Mouse (Mus musculus): ENCODE results near the gene Hivep3.

The Hivep3 gene

DNA sequence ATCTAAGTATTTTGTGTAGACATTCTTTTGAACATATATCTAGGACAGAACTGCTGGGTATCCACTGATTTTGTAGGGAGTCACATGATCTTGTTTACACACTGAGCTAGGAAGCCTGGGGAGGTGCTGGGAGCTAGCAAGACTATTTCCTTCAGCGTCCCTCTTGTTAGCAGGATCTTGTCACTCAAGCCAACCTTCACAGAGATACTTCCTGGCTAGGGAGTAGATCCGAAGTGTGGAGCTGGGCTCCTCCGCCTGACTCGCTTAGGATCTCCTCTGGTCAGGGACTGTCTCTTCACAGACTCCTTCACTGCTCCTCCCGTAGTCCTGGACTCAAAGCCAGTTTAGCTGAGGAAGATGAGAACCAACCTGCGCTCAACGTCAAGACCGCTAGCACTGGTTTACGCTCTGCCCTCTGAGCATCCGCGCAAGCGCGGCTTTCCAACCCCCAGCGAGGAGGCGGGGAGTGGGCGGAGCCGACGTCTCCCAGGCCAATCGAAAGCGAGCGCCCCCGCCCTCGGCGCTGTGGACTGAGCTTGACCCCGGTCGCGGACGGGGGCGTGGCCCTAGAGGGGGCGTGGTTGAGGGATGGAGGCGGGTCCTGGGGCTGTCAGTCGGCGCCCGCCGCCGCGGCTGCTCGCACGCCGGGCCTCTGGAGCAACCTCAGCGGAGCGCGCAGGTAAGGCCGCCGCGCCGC lies at the start of gene Hivep3:
Gene Hivep3, plus strand, starts transcription at position 601 of the 697 bp plus-strand sequence.
- DNase-seq (ENCODE audit: low read depth, low spot score): peak; percentile 99

DNA sequence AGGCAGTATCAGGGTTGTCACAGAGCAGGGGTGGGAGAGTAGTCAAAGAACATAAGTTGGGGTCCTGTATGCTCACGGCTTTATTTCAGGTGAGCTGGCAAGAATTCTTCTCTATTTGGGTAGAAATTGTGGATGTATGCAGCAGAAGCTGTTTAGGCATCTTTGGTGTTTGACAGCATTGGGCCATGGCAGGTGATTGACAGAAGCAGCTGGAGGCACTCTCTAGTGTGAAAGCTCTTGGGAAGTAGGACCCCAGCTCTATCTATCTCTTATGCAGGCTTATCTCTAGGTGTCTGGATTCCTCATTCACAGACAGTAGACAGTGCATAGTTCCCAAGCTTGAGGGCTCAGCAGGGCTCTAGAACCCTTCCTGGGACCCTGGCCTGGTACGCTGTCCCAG lies 47.8 kb upstream of the Hivep3 start:
- no peak for DNase-seq (ENCODE audit: low read depth, low spot score)

DNA sequence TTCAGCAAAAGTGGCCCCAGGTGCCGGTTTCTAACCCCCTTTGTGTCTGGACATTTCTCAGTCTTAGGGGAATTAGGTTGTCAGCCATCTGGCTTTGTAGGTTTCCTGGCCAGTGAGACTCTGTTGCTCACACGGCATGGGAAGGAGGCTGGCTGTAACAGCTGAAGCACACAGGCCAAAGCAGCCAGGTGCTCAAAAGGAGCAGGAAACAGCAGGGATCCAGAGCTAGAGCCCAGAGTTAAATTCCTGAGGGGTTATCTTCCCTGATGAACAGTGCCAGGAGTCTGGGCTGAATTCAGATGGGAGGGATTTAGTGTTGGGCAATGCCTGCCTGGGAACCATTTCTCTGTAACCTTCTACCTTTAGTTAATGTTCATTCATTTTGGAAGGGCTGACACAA lies 35.2 kb upstream of the Hivep3 start:
- DNase-seq (ENCODE audit: low read depth, low spot score): no peak

DNA sequence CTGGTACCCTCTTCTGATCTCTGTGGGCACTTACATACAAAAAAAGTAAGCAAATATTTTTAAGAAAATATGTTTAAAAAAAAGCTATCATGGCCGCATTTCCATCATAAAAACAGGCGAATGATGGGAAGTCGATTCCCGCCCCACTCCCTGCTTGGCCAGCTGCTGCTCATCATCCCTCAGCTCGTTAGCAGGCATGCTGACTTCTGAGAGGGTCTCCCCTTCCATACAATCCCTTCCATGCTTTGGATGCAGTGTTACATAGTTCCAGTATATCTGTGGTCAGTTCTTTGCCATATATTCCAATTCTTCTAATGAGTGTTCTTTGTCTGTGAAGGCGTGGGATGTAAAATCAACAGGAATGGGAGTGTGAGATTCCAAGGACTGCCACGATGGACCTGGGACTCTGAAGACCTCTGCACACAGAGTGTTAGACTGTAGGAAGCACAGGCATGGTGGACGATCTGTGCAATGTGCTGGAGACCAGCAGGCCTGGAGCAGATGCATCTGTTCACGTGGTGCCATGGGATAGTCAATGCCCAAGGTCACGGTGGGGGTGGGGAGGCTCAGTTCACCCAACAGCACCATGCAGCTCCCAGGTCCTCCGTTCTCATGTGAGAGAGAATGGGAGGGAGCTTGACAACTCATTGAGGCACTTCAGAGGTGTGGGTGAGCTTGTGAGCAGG lies 32.2 kb upstream of the Hivep3 start:
- DNase-seq (ENCODE audit: low read depth, low spot score): no peak

DNA sequence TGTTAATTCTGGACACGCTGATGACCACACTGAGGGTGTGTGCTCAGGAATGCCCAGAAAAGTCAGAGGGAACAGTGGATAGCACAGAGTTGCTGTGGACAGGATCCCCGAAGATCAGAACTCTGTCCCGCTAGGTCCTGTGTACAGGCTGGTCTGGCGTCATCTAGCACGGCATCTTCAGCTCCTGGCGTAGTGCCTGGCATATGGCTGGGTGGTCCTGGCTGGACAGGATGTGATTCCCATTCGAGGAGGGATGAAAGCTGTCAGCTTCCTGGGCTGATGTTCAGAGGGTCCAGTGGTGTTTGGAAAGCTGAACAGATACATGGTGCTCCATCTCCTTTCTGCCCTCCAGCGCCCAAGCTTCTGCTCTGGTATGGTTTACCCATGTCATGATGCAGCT lies 29.6 kb upstream of the Hivep3 start:
- no peak for DNase-seq (ENCODE audit: low read depth, low spot score)

DNA sequence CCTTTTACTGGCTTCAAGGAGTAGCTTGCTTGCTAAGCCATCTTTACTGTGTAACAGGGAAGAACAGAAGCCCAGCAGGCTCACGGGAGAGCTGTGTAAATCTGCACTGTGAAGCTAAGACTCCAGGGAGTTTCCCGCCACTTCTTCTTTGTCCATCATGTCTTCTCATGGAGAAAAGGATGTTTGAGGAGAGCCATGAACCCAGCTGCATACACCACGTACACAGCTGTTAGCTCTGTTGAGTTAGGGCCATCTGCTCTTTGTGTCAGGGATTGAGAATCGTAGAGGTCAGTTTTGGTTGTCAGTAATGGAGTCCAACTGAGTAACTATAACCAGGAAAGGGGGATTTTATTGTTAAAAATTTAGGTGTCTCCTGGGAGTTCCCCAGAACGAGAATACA lies 26.3 kb upstream of the Hivep3 start:
- no peak for DNase-seq (ENCODE audit: low read depth, low spot score)

DNA sequence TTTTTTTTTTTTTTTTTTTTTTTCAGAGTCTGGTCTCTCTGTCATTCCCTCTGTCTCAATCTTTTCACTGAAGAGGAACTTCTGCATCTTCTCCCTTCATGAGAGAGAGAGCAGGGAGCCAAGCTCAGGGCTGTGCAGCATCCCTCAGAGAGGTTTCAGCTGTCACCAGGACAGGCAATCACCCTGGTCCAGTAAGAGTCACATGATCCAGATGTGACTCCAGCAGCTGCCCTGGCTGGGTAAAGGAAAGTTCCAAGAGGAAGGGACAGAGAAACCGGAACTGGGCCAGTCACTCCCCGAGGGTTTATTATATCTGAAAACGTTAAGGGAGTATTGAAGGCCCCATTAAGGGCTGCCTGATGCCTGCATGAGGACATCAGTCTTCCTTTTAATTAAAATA lies 25.8 kb upstream of the Hivep3 start:
- no peak for DNase-seq (ENCODE audit: low read depth, low spot score)

DNA sequence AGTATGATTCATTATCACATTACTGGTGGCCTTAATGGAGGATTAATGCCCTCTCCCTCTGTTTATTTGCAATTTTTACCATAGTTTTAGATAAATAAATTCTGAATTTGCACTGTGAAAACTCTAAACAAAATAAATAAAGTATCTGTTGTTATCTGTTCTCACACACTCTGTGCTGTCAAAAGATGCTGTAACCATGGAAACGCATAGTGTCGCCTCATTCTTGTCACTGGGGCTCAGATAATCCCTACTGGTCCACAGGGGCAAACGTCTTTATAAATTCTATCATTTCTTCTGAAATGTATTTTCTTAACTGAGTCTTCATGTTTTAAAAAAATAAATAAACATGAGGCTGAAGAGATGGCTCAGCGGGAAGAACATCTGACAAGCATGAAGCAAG lies 23.4 kb upstream of the Hivep3 start:
- no peak for DNase-seq (ENCODE audit: low read depth, low spot score)

DNA sequence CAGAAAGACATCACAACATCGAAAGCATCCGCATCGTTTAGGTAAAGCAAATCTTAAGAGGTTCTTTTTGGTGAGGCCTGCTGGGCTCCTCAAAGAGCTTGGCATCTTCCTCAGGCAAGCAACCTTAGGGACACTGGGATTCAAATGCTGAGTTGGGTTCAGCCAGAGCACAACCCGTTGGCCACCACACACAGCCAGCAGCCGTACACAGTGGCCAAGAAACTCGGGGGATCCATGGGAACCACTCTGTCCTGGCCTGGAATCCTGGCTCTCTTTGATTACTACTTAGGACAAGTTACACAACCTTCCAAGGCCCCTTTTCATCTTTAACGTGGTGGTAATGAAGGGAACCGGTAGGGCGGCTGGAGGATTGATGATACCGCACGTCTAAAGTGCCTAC lies 16.1 kb upstream of the Hivep3 start:
- DNase-seq (ENCODE audit: low read depth, low spot score): no peak

DNA sequence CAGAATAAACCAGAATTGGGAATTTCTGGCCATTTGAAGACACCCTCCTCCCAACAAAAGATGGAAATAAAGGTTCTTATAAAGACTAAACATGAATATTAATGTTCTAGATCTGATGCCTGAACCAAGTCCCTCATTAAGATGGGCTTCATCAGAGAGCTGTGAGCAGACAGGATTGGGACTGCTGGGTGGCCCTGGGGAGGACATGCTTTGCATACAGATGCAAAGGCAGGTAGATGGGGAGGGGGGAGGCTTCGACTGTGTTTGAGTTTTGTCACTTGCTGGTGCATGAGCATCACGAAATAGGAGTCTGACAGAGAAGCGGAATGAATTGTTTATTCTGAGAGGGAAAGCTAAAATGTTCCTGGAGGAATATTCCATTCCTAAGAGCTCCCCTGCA lies 12.1 kb upstream of the Hivep3 start:
- no peak for DNase-seq (ENCODE audit: low read depth, low spot score)

DNA sequence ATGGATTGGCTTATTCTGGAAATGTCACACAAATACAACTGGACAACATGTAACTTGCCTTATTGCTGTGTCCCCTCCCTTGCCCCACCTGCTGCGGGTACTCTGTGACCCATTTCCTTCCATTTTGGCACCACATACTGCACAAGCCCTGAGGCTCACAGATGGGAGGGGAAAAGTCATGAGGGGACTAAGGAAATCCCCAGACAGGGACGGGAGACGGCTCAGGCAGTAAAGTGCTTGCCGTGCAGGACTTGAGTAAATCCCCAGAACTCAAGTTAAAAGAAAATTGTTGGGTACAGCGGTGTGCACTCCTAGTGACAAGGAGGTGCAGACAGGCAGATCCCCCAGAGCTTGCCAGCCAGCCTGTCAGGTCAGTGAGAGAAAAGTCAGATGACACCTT lies 7.5 kb upstream of the Hivep3 start:
- DNase-seq (ENCODE audit: low read depth, low spot score): no peak

DNA sequence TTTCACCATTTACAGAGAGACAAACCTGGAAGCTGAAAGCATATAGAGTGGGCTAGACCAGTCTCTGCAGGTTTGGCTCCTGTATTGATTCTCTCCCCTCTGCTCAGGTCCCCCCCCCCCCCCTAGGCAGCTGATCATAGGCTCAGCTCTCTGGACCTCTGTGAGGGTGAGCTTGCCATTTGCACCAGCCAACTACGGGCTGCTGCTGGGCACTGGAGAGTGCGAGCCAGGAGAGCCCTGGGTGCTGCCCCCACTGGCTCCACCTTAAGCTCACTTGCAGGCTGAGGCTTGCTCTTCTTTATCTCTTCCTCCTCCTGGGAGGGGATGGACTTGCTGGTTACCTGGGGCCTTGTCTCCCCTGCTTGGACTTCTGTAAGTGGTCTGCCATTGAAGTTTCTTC lies 5.7 kb upstream of the Hivep3 start:
- no peak for DNase-seq (ENCODE audit: low read depth, low spot score)

DNA sequence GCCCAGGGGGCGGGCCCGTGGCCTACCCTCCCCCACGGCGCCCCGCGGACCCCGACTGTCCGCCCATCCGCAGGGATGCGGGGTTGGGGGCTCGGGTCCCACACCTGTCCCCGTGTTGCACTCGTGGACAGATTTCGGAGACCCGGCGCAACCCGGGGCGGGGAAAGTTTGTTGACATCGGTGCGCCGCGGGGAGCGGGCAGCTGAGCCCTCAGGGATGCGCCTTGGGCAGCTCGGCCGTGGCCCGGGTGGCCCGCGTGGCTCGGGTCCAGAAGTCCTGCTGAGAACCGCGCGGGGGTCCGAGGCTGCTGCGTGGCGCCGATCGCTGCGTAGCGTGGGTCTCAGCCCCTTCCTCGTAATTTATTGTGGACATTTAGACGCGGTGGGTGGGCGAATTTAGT lies 358 bp downstream of the Hivep3 start:
- DNase-seq (ENCODE audit: low read depth, low spot score): no peak

DNA sequence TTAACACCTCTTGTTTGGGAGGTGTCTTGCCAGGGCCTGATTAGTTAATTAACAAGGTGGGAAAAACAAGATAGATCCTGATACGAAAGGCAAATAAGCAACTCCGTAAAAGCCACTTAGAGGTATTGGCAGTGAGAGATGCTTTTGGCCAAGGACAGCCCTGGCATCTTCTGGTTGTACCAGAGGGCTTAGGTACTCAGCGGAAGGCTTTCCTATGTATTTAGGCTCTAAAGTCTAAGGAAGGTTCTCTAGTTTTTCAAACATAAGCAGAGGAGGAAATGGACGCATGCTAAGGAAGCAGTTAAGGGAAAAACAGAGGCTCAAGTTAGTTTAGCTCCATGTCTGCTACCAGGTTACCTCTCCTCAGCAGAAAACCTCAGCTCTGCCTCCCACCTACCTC lies 768 bp downstream of the Hivep3 start:
- no peak for DNase-seq (ENCODE audit: low read depth, low spot score)

DNA sequence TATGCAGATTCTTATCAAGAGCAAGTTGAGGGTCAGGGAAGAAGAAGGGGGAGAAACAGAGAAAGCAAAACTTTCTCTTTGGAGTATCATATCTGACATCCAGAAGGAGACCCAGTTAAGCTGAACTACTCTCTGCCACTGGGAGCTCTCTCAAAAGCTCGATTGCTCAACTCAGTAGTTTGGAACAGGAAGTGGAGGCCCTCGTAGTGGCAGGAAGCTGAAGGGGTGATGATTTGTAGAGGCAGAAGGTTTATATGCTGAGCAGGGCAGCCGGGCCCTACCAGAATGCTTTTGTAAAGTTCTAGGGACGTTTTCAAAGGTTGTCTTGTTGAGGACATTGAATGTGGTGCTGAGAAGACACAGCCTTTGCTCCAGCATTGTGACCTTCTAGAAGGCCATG lies 5.1 kb downstream of the Hivep3 start:
- DNase-seq (ENCODE audit: low read depth, low spot score): no peak

DNA sequence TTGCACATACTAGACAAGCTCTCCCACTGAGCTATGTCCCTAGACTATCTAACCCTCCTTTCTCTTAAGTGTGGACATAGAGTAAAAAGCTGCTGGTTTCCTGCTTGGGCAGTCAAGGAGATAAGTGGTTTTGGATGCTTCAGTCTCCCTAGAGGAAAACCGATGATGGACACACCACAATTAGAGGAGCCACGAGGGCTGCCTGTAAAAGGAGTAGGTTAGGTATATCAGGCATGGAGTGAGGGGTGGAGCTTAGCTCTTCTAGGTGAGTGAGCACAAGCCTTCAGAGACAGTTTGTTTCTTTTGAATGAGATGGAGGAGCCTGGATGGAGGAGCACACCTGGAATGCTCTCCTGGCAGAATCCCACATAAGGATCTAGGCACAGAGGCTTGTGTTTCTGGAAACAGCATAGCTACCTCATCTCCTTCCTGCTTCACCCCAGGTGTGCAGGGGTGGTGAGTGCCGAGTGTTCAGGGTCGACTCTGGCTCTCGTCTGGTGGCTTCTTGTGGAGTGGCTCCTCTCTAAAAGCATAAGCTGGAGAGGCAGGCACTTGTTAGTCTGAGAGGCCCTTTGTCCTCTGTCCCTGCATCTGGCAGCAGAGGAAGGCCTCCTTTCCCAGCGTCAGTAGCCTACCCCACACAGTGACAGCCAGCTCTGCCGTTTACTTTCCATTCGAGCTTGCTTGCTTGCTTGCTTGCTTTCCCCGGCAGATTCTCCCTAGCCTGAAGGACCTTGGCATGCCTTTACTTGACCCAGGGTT lies 5.9 kb downstream of the Hivep3 start:
- no peak for DNase-seq (ENCODE audit: low read depth, low spot score)

DNA sequence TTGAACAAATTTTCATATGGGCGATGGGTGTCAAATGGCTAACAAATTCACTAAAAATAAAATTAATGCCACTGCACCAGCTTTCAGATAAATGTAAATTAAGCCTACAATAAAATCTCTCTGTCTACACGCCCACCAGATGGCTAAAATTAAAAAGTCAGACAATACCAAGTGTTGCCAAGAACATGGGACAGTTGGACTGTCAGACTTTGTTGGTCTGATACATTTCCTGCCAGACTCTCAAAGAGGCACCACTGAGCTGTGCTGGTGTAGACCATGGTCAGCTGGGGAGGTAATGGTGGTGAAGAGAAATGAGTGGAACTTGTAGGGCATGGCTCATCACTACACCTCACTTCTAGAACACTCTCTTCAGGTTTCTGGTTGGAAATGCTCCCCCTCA lies 14.8 kb downstream of the Hivep3 start:
- no peak for DNase-seq (ENCODE audit: low read depth, low spot score)

DNA sequence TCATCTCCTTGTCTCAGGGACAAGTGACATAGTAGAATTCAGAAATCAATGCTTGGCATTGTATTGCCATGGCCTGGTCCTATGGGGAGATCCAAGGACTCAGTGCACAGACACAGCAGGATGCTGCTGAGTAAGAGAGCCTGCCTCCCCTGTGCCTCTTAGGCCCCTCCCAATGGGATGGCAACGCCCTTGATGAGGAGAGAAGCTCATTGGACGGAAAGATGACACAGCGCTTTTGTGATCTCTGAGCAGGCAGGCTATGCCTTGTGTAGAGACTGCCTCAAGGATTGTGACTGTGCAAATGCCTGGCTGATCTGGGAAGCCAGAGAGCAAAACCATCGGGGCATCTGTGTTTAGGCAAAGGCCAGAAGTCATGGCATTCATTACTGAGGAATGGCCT lies 16.6 kb downstream of the Hivep3 start:
- DNase-seq (ENCODE audit: low read depth, low spot score): no peak

DNA sequence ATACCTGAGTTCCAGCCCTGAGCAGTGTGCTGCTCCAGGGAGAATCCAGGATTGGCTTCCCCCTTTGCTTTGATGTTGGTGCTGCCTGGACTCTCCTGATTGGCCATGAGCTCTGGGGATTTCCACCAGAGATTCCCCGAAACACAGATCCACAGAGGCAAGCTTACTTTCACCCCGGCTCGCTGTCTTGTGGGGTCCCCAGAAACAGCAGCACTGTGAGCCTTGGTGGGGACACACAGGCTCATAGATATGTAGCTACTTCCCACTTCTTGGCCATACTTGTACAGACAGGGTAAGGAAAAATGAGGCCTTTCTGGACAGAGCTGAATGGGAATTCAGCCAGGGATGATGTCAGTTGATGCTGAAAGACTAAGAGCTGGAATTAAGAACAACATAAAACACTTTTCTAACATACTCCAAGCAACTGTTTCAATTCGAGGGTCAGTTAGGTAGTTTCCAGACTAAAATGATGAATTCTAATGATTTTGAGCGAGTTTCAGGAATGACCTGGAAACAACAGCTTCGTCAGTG lies 17.2 kb downstream of the Hivep3 start:
- no peak for DNase-seq (ENCODE audit: low read depth, low spot score)

DNA sequence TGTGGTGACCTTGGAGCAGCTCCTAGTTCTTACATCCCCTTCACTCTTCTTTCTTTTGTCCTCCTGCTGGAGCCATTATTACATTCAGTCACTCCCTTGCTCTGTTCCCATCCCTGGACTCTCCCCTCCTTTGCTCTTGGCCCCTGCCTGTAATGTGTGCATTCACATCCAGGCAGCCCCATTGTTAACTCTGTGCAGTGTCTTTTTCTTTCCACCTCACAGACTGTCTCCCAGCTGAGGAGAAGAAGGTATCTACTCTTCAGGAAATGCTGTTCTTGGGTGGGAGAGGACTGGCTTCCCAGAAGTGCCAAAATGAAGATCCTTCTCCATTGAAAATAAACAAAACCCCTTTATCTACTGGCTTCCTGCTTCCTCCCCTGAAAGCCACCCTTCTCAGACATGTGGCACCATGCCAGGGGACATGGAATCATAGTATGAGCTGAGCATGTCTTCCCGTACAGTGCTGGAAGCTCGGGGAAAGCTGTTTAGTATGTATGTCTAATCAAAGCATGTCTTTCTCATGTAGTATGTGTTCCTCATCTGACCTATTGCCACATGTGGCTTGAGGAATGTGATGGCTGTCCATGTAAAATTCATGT lies 17.9 kb downstream of the Hivep3 start:
- DNase-seq (ENCODE audit: low read depth, low spot score): no peak

DNA sequence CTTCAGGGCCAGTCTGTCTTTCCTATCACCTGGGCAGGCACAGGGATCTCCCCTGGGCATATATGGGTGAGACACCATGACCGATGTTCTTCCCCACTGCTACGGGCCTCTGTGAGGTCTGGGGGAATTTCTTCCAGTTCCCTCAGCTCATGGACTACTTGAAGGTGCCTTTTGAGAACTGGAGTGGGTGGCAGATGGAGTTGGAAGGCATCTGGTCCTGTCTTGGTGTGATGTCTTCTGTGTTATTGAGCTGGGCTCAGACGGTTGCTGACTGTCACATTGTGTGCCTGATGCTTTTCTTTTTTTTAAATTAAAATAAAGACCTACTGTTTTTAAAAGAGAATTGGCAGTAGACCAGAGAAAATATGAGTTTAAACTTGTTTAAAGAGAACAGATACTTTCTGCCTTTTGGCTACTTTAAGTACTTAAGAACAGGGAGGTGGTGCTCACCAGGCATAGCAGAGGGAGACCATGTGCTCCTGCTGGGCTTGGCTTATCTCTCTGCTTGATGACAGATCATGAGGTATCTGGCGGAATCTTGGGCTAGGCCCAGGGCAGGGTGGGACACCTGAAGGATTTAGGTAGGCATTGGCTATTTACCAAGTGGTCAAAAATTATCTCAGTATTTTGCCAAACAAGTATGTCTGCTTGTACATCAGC lies 26.1 kb downstream of the Hivep3 start:
- DNase-seq (ENCODE audit: low read depth, low spot score): no peak

DNA sequence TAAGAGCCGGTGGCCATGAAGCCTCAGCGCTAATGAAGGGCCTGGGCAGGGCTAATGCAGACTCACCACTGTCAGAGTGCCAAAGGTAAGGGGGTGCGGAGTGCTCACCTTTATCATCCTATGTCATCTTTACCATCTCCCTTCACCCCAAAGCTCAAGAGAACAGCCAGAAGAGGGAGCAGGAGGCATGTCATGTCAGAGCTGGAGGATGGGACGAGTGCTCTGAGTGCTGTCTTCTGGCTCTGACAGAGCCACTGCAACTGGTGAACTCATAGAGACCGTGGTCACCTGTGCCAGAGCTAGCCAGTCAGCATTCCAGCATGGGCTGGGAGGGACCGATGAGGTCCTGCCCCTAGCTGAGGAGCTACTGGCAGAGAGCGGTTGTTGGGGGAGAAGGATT lies 27.2 kb downstream of the Hivep3 start:
- DNase-seq (ENCODE audit: low read depth, low spot score): no peak

All from retina, postnatal 7 days (tissue).